Mouse (Mus musculus): Measurements from ENCODE around the gene Hdgfl1. TPM values are rescaled to one million over a fixed set of nuclear protein-coding genes. Genes with fewer than 3 reads are reported as not detected.

The Hdgfl1 gene
- not detected in 2 replicates for polyA plus RNA-seq (2012; rRNA removed)

GRCm38 (mm10) chr13:26769955-26770354, at the start of gene Hdgfl1:
Gene Hdgfl1 (minus strand): TSS chr13:26770165.
- DNase-seq (ENCODE audit: low spot score), result no peak

GRCm38 (mm10) chr13:26795460-26795859, 25.5 kb upstream of the Hdgfl1 start:
- no peak for DNase-seq (ENCODE audit: low spot score)

GRCm38 (mm10) chr13:26769424-26769823, 541 bp downstream of the Hdgfl1 start:
- DNase-seq (ENCODE audit: low spot score), result no peak

- DNase-seq (ENCODE audit: low spot score), result no peak
Measured at GRCm38 (mm10) chr13:26761966-26762803, 7.8 kb downstream of the Hdgfl1 start.

- no peak for DNase-seq (ENCODE audit: low spot score)
Measured at GRCm38 (mm10) chr13:26752863-26753262, 17.1 kb downstream of the Hdgfl1 start.

DNA sequence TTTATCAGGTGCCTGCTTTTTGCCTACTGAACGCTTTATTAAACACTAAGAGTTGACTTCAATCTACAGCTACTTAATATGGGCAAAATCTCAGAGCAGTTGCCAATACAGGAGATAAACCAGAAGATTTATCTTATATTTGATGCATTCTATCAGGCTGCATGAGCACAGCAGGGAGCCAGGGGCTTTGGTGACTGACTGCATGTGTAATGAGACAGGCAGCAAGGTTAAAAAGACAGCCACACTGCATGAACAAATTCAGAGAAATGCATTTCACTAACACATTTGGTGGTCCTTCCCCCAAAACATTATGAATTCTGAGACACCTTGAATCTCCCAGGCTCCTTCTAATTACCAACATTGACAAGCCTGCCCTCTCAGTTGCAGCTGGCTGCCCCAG, 17.6 kb downstream of the Hdgfl1 start:
- DNase-seq (ENCODE audit: low spot score), result no peak

DNA sequence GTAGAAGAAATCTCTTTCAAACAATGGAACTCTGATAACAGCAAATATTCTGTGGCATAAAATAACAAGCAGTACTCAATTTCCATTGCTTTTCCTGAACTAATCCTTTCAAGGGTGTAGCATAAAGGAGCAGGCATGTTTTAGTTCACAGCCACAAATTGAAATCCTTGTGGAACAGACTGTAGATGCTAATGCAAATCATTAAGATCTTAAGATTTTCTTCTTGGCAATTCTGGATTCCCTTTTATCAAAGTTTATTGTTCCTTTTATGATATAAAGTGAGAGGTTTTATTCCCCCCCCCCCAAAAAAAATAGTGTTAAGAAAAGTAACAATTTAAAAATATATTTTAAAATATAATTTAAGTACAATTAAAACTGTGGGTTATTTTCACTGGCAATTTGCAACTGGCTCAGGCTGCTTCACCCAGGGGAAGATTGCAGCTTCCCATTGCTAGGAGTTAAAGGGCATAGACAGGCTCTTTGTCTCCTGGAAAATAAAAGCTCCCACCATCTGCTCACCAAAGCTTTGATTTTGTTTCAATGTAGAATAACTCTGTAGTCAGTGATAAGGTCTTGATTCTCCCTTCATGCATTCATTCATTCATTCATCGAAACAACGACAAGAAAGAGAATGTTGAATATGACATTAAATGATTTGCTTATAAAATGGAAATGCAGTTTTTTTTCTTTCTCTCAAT, 24.1 kb downstream of the Hdgfl1 start:
- DNase-seq (ENCODE audit: low spot score), result no peak

DNA sequence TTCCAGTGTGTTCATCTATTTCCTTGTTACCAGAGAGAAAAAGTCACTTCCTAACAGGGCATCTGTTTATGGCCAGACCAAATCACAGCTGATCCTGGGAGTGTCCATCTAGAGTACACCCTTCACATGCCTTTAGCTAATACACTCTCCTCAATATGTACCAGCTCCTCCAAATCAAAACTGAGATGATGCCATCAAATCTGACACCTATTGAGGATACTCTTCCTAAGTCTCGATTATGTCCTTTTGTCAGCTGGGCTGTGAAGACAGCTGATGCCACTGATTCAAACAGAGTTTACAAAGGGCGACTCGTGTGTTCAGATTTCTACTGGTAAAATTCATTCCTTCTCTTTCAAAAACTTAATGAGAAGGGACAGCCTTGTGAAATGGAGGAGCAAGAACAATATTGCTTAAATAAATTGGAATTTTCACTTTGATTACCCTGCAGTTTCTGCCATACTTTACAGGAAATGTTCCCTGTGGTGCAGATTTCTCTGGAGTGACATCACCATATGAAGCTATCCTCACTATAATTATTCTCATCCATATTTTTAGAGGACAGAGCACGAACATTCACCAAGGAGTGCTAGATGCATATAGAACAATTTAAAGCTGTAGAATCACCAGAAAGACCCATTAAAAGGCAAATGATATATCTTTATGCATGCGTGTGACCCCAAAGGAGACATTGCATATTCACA, 24.8 kb downstream of the Hdgfl1 start:
- no peak for DNase-seq (ENCODE audit: low spot score)

- no peak for DNase-seq (ENCODE audit: low spot score)
Measured at GRCm38 (mm10) chr13:26744068-26744467, 25.9 kb downstream of the Hdgfl1 start.

GRCm38 (mm10) chr13:26734981-26735380, 35.0 kb downstream of the Hdgfl1 start:
- DNase-seq (ENCODE audit: low spot score), result no peak

DNA sequence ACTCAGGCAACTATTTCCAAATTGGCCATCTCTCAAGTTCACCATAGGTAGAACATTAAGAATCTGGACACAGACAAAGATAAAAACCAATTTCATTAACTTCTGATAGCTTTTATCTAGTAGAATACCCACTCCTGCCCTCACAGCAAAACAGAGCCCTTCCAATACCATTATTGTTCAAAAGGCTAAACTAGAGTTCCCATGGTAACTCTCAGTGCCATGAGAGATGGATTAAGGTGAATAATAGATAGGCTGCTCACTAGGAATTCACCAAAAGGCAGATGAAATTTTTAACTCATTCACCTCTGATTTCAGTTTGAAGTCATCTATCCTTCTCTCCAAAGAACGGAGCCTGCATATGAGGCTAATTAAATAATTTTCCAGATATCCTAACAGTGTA, 45.7 kb downstream of the Hdgfl1 start:
- no peak for DNase-seq (ENCODE audit: low spot score)

- no peak for DNase-seq (ENCODE audit: low spot score)
Measured at GRCm38 (mm10) chr13:26721333-26721732, 48.6 kb downstream of the Hdgfl1 start.

GRCm38 (mm10) chr13:26720917-26721316, 49.0 kb downstream of the Hdgfl1 start:
- DNase-seq (ENCODE audit: low spot score), result no peak

GRCm38 (mm10) chr13:26719146-26719715, 50.7 kb downstream of the Hdgfl1 start:
- DNase-seq (ENCODE audit: low spot score), result no peak

Data from urinary bladder, adult 2 months (tissue).